Mouse (Mus musculus) kidney, postnatal 25 days (tissue): ENCODE measurements around the gene Tor4a.
A peak's percentile ranks its signal among the peaks of the same experiment; 100 is the strongest.

Experiments used
- DNase-seq, 2 experiments: peaks; one replicate each; pipeline ENCODE4 v3.0.0; 2021; ENCODE audit warnings: mixed read lengths in 2 of 2

The Tor4a gene

GRCm38 (mm10) chr2:25196172-25196954 lies at the start of gene Tor4a:
Gene Tor4a, minus strand, starts transcription at chr2:25196886.
- peak; percentile 87 to 96 for DNase-seq

- DNase-seq, result no peak
Measured at GRCm38 (mm10) chr2:25244144-25244543, 47.5 kb upstream of the Tor4a start.

- DNase-seq, result no peak
Measured at GRCm38 (mm10) chr2:25243342-25243741, 46.7 kb upstream of the Tor4a start.

GRCm38 (mm10) chr2:25242101-25242506 lies 45.4 kb upstream of the Tor4a start, which contains the start of the genes Rnf208 and Cysrt1:
Gene Rnf208, plus strand, starts transcription at chr2:25242255.
Gene Cysrt1, minus strand, starts transcription at chr2:25242452.
- peak; percentile 37 to 66 for DNase-seq

GRCm38 (mm10) chr2:25241438-25241775 lies 44.7 kb upstream of the Tor4a start:
- peak in 1 of 2 experiments; percentile 34 for DNase-seq

GRCm38 (mm10) chr2:25240723-25241437 lies 44.2 kb upstream of the Tor4a start:
- DNase-seq, result peak; percentile 88 to 95

- no peak for DNase-seq
Measured at GRCm38 (mm10) chr2:25240310-25240709, 43.6 kb upstream of the Tor4a start.

- DNase-seq, result peak in 1 of 2 experiments; percentile 27
Measured at GRCm38 (mm10) chr2:25239766-25240165, 43.1 kb upstream of the Tor4a start.

- peak in 1 of 2 experiments; percentile 41 for DNase-seq
Measured at GRCm38 (mm10) chr2:25238106-25238505, 41.4 kb upstream of the Tor4a start.

GRCm38 (mm10) chr2:25237522-25237921 lies 40.8 kb upstream of the Tor4a start:
- peak; percentile 75 to 80 for DNase-seq

- DNase-seq, result peak in 1 of 2 experiments; percentile 29
Measured at GRCm38 (mm10) chr2:25236614-25237013, 39.9 kb upstream of the Tor4a start, which contains the start of gene Rnf224. Gene Rnf224, minus strand, starts transcription at chr2:25236787.

- DNase-seq, result peak; percentile 56 to 85
Measured at GRCm38 (mm10) chr2:25234551-25235220, 38.0 kb upstream of the Tor4a start.

- DNase-seq, result peak; percentile 61 to 81
Measured at GRCm38 (mm10) chr2:25234050-25234449, 37.4 kb upstream of the Tor4a start, which contains the start of gene Slc34a3. Gene Slc34a3, minus strand, starts transcription at chr2:25234364.

GRCm38 (mm10) chr2:25233421-25233820 lies 36.7 kb upstream of the Tor4a start:
- DNase-seq, result peak in 1 of 2 experiments; percentile 40

- DNase-seq, result peak in 1 of 2 experiments; percentile 29
Measured at GRCm38 (mm10) chr2:25231038-25231437, 34.4 kb upstream of the Tor4a start.

- DNase-seq, result peak in 1 of 2 experiments; percentile 34
Measured at GRCm38 (mm10) chr2:25230581-25230980, 33.9 kb upstream of the Tor4a start.

GRCm38 (mm10) chr2:25229582-25229981 lies 32.9 kb upstream of the Tor4a start:
- DNase-seq, result no peak

- no peak for DNase-seq
Measured at GRCm38 (mm10) chr2:25228995-25229530, 32.4 kb upstream of the Tor4a start.

GRCm38 (mm10) chr2:25228431-25228889 lies 31.8 kb upstream of the Tor4a start:
- peak; percentile 93 to 95 for DNase-seq

- DNase-seq, result no peak
Measured at GRCm38 (mm10) chr2:25227406-25227805, 30.7 kb upstream of the Tor4a start.

- peak in 1 of 2 experiments; percentile 43 for DNase-seq
Measured at GRCm38 (mm10) chr2:25226864-25227263, 30.2 kb upstream of the Tor4a start.

GRCm38 (mm10) chr2:25225811-25226379 lies 29.2 kb upstream of the Tor4a start:
- DNase-seq, result no peak
